Mouse (Mus musculus): ENCODE measurements around the gene Vtn. TPM values are rescaled to one million over a fixed set of nuclear protein-coding genes. Genes with fewer than 3 reads are reported as not detected.
A peak's percentile ranks its signal among the peaks of the same experiment; 100 is the strongest.

Gene Vtn
- polyA plus RNA-seq, 1 experiment from 2014 or later, result 137 TPM

DNA sequence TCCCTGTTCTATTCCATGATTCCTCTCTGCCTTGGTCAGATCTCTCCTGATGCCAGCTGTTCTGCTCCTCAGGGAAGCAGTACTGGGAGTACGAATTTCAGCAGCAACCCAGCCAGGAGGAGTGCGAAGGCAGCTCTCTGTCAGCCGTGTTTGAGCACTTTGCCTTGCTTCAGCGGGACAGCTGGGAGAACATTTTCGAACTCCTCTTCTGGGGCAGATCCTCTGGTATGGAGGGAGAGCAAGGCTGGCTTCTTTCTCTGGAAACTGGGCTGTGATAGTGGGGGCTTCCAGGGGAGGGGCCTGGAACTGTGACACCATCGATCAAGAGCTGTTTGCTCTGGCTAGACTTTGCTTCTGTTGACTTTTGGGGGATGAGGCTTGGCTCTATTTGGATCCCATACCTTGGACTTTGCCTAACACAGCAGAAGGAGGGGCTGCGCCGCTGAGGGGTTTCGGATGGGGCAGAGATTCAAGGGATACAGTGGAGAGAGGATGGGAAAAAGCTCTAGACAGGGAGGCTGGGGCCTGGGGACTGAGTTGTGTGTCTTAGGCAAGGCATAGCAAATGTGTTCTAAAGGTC lies 1.8 kb downstream of the Vtn start:
- Histone ChIP-seq H3K27ac (no peak overlapping the region), H3K4me1 (peaks cover 20% of the 10 kb centered on the region), H3K36me3 (replicated peaks) (0 out of 2 replicates have a peak, but pooled peaks cover 3% of the 10 kb centered on the region), H3K27me3 (replicated peaks) (peaks cover 6% of the 10 kb centered on the region; the same call in 1 of the 2 replicates), H3K4me2 (no peak overlapping the region; the same call in 1 of the 2 replicates), H3K4me3 (no peak overlapping the region), H3K9ac (no peak overlapping the region), H3K9me3 (no peaks in the 10 kb centered on the region)
- 76% methylated on average over 9 of the region's 9 CpGs for WGBS
- no peak for ATAC-seq (replicated peaks)

DNA sequence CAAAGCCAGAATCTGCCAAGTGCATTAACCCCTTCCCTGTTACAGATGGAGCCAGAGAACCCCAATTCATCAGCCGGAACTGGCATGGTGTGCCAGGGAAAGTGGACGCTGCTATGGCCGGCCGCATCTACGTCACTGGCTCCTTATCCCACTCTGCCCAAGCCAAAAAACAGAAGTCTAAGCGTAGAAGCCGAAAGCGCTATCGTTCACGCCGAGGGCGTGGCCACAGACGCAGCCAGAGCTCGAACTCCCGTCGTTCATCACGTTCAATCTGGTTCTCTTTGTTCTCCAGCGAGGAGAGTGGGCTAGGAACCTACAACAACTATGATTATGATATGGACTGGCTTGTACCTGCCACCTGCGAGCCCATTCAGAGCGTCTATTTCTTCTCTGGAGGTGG lies 2.6 kb downstream of the Vtn start:
- no peak overlapping the region for H3K4me2 ChIP-seq
- WGBS, result 85% methylated on average over 20 of the region's 20 CpGs
- no peak overlapping the region for H3K9ac ChIP-seq

DNA sequence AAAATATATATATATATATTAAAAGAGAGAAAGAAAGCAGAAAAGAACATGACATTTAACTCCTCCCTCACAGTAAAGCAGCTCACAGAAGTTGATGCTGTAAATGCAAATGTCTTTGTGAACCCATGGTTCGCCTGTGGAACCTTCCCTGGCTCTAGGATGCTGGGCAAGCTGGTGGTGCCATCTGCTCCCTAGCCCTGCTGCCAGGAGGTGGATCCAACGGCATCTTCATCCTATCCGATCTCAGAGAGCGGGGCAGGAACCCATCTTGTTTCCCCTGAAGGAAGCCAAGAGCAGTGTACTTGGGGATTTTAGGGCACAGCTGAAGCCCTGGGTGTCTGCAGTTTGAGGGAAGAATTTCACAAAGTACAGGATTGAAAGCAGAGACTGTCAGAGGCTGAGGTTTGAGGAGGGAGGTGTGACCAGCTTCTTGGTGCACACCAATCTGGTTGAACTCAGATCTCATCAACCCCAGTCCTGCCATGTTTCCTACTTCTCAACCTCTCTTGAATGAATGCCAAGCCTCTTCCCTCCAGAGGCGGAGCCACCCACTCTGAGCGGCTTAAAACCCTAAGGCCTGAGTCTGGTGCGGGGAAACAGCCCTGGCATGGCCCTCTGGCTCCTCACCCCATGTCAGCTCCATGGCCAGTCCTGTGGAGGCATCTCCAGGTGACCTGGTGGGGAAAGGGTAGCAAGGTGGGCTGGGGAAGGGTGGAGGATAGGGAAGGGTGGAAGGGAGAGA lies 4.2 kb downstream of the Vtn start, which contains the start of gene Sebox:
Gene Sebox (plus strand): TSS at position 539 of the 742 bp plus-strand sequence.
- H3K4me1 ChIP-seq, result peaks cover 6% of the 10 kb centered on the region; the same call in 1 of the 2 replicates
- peaks cover 14% of the 10 kb centered on the region for H3K36me3 ChIP-seq (replicated peaks)
- H3K9me3 ChIP-seq, result no peaks in the 10 kb centered on the region
- no peak within 1 kb of the TSS for H3K4me3 ChIP-seq
- H3K4me2 ChIP-seq, result no peak within 1 kb of the TSS
- no peak for ATAC-seq (replicated peaks)
- WGBS, result 66% methylated on average over 7 of the region's 7 CpGs
- peaks cover 6% of the 10 kb centered on the region; the same call in 1 of the 2 replicates for H3K27me3 ChIP-seq (replicated peaks)
- H3K27ac ChIP-seq, result no peak within 1 kb of the TSS
- H3K9ac ChIP-seq, result no peak within 1 kb of the TSS

More for the DNA sequence above, 2.6 kb downstream of the Vtn start:
- Histone ChIP-seq H3K27me3 (replicated peaks) (peaks cover 6% of the 10 kb centered on the region; the same call in 1 of the 2 replicates), H3K27ac (no peak overlapping the region), H3K4me1 (peaks cover 12% of the 10 kb centered on the region), H3K9me3 (no peaks in the 10 kb centered on the region), H3K36me3 (replicated peaks) (peaks cover 5% of the 10 kb centered on the region; the same call in 1 of the 2 replicates), H3K4me3 (no peak overlapping the region)
- ATAC-seq (replicated peaks), result no peak

DNA sequence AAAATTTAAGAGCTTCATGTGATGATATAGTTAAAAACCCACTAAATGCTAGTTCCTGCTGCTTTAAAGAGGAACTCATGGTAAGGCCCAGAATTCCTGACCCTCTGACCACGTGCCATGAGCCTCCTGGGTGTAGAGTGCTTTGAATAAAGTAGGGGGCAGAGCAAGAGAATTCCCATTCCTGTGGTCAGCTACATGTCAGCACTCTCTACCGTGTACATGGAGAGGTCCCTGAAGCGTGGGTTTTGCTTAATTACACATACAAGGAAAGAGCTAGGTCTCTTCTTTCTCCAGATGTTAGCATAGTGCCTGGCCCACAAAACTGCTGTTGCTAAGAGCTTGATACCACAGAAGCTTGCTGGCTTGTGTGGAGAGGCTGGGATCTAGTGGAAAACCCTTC lies 6.5 kb downstream of the Vtn start:
- Histone ChIP-seq H3K27me3 (replicated peaks) (peaks cover 6% of the 10 kb centered on the region; the same call in 1 of the 2 replicates), H3K27ac (no peak overlapping the region), H3K9ac (no peak overlapping the region), H3K4me1 (no peaks in the 10 kb centered on the region), H3K9me3 (no peaks in the 10 kb centered on the region), H3K4me2 (no peak overlapping the region), H3K4me3 (no peak overlapping the region), H3K36me3 (replicated peaks) (peaks cover 16% of the 10 kb centered on the region)
- 85% methylated on average over 3 of the region's 3 CpGs for WGBS
- no peak for ATAC-seq (replicated peaks)

DNA sequence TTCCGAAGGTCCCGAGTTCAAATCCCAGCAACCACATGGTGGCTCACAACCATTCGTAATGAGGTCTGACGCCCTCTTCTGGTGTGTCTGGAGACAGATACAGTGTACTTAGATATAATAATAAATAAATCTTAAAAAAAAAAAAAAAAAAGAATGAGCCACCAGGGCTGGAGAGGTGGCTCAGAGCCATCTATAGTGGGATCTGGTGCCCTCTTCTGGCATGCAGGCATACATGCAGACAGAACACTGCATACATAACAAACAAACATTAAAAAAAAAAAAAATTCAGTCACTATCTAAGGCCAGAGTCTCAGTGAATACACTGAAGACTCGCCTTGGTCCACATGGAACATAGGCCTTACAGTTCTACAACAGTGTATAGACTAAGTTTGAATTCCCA lies 10.3 kb downstream of the Vtn start:
- peaks cover 22% of the 10 kb centered on the region for H3K4me1 ChIP-seq
- H3K9ac ChIP-seq, result no peak overlapping the region
- H3K27ac ChIP-seq, result no peak overlapping the region
- no peak overlapping the region for H3K4me3 ChIP-seq
- H3K36me3 ChIP-seq (replicated peaks), result peaks cover 16% of the 10 kb centered on the region
- H3K27me3 ChIP-seq (replicated peaks), result no peaks in the 10 kb centered on the region
- 84% methylated on average over 5 of the region's 5 CpGs for WGBS
- H3K4me2 ChIP-seq, result no peak overlapping the region
- no peak for ATAC-seq (replicated peaks)
- no peaks in the 10 kb centered on the region for H3K9me3 ChIP-seq

DNA sequence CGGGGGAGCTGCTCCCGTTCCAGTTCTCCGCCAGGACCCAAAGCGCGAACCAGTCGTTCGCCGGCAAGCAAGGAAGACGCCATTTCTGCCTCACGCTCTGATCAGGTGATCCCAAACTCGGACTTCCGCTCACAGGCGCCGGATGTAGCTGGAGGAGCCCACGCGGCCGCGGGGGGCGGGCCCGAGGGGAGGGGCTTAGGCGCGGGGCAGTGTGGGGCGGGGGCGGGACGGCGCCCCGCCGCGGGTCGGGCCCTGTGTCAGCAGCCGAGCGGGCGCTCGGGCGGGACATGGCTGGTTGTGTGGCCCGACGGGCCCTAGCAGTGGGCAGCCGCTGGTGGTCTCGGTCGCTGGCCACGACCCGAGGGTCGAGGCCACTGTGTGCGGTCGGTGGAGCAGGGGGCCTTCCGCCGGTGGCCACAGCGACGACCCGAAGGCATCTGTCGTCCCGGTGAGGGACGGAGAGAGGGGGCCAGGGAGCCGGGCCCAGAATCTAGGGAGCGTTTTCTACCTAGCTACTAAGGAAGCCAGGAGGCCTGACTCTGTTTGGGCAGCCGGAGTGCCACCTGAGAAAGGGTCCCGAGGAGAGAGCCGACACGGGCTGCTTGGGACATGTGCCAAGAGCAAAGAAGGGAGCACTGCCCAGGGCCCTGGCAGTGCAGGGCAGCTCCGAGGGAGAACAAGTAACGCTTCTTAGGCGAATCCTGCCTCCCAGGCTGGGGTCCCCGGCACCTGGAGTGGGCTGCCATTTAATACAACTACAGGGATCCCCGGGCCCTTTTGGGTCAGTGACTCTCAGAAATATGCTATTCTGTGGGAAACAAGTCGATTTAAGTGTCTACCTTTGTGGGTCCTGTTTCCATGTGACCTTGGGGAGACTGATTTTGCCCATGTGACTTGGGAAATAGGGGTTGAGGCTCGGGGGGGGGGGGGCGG lies 13.4 kb downstream of the Vtn start, which contains the start of the genes Tmem199 and Poldip2:
Gene Tmem199 (minus strand): TSS at position 148 of the 933 bp plus-strand sequence.
Gene Poldip2 (plus strand): TSS at position 169 of the 933 bp plus-strand sequence.
- Histone ChIP-seq H3K36me3 (replicated peaks) (peaks cover 15% of the 10 kb centered on the region), H3K9me3 (no peaks in the 10 kb centered on the region), H3K4me2 (peak within 1 kb of the TSS; percentile 98), H3K27ac (peak within 1 kb of the TSS; percentile 87), H3K4me3 (peak within 1 kb of the TSS; percentile 95), H3K9ac (peak within 1 kb of the TSS; percentile 97), H3K27me3 (replicated peaks) (no peaks in the 10 kb centered on the region), H3K4me1 (peaks cover 22% of the 10 kb centered on the region)
- under 1% methylated on average over 66 of the region's 67 CpGs for WGBS
- ATAC-seq (replicated peaks), result peak; percentile 96

DNA sequence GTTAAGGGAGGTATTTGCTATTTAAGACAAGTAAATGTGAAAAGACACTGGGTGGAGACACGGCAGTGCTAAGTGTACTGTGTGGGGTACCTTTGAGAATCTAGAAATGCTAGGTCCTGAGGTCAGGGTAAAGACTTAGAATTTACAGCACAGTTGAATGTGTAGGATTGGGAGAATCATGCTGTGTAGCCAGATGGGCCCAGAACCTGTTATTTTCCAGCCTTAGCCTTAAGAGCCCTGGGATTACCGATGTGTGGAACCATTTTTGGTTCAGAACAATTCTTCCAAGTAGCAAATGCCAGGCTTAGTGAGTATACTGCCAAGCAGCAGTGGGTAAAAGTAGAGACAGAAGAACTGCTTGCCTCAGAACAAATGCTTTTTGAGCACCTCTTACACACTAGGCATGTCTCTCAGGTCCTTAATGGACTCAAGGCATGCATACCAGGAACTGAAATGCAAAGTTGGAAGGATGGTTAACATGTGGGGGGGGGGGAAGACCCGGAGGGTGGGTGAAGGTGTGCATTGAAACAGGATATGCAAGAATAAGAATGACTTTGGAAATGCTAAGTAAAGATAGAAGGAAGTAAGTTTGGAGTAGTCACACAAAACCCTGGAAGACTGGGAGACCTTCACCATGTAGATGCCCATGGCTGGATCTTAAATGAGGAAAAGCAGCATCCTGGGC lies 14.4 kb downstream of the Vtn start:
- Histone ChIP-seq H3K4me2 (peak overlapping the region; percentile 98), H3K36me3 (replicated peaks) (peaks cover 16% of the 10 kb centered on the region), H3K4me1 (peaks cover 22% of the 10 kb centered on the region), H3K9me3 (no peaks in the 10 kb centered on the region), H3K4me3 (peak overlapping the region; percentile 95), H3K27me3 (replicated peaks) (no peaks in the 10 kb centered on the region), H3K27ac (no peak overlapping the region), H3K9ac (peak overlapping the region; percentile 97)
- WGBS, result 73% methylated on average over 3 of the region's 3 CpGs
- ATAC-seq (replicated peaks), result no peak

DNA sequence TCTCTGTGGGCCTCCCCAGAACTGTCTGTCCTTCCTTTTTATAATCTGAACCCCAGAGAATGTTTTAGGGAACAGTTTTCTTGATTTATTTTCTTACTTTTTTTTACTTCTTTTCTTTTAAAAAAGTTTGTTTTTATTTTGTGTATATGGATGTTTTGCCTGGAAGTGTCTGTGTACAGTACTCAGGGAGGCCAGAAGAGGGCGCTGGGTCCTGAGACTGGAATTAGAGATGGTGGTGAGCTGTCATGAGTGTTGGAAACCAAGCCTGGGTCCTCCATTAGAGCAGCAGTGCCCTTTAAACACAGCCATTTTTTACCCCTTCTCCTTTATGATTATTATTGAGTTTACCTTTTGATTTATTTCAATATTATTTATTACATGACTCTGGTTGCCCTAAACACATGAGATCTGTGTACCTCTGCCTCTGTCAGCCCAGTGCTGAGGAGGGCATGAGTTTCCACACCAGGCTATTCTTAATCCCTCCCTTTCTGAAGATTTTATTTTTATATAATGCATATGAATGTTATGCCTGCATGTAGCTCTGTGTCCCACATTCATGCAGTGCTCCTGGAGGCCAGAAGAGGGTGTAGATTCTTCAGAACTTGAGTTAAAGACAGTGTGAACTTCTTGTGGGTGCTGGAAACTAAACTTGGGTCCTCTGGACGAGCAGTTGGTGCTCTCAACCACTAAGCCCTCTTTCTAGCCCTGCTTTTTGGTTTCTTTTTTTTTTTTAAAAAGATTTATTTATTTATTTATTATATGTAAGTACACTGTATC lies 16.8 kb downstream of the Vtn start:
- Histone ChIP-seq H3K4me2 (no peak overlapping the region), H3K4me3 (no peak overlapping the region), H3K27ac (no peak overlapping the region), H3K9ac (no peak overlapping the region), H3K9me3 (no peaks in the 10 kb centered on the region), H3K36me3 (replicated peaks) (peaks cover 32% of the 10 kb centered on the region; the same call in 1 of the 2 replicates), H3K27me3 (replicated peaks) (no peaks in the 10 kb centered on the region), H3K4me1 (peaks cover 22% of the 10 kb centered on the region)
- ATAC-seq (replicated peaks), result no peak
- WGBS, result 62% methylated on average over 2 of the region's 2 CpGs

DNA sequence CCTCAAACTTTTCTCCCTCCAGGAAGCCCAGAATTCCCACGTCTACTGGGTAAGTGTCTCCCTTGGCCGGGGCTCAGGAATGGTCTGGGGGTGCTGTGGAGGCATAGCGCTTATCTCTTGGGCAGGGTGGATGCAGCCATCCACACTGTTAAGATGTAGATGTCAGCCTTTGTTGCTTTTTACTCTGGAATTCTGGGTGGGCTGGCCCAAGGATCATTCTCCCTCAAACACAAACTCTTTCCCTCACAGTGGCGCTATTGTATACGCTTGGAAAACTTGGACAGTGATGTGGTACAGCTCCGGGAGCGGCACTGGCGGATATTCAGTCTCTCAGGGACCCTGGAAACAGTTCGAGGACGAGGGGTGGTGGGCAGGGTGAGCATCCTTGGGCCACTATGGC lies 20.0 kb downstream of the Vtn start:
- H3K9me3 ChIP-seq, result no peaks in the 10 kb centered on the region
- peaks cover under 1% of the 10 kb centered on the region; the same call in 1 of the 2 replicates for H3K4me1 ChIP-seq
- peaks cover 42% of the 10 kb centered on the region; the same call in 1 of the 2 replicates for H3K36me3 ChIP-seq (replicated peaks)
- H3K4me2 ChIP-seq, result no peak overlapping the region
- no peak overlapping the region for H3K4me3 ChIP-seq
- no peak for ATAC-seq (replicated peaks)
- no peak overlapping the region for H3K9ac ChIP-seq
- H3K27me3 ChIP-seq (replicated peaks), result no peaks in the 10 kb centered on the region
- H3K27ac ChIP-seq, result no peak overlapping the region
- 87% methylated on average over 10 of the region's 10 CpGs for WGBS

DNA sequence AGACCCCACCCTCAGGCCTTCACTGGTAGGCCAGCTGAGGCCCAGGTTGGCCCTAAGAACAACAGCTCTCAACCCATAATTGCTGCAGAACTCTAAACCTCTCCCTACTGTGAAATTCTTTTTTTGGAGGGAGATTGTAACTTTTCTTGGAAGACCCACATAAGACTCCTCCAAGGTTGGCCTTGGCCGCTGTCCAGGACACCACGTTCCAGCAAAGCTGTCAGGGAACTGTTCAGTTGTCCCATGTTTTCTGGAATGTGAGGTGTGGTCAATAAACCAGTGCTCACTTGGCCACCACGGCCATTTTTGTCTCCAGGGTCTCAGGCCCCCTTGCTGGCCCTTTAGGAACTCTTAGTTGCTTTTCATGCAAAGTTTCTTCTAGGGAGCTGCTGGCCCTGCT lies 23.0 kb downstream of the Vtn start:
- Histone ChIP-seq H3K4me2 (no peak overlapping the region), H3K4me3 (no peak overlapping the region), H3K9ac (no peak overlapping the region), H3K27me3 (replicated peaks) (no peaks in the 10 kb centered on the region), H3K9me3 (no peaks in the 10 kb centered on the region), H3K36me3 (replicated peaks) (peaks cover 53% of the 10 kb centered on the region; the same call in 1 of the 2 replicates), H3K27ac (no peak overlapping the region), H3K4me1 (no peaks in the 10 kb centered on the region)
- WGBS, result 91% methylated on average over 3 of the region's 3 CpGs
- ATAC-seq (replicated peaks), result no peak

DNA sequence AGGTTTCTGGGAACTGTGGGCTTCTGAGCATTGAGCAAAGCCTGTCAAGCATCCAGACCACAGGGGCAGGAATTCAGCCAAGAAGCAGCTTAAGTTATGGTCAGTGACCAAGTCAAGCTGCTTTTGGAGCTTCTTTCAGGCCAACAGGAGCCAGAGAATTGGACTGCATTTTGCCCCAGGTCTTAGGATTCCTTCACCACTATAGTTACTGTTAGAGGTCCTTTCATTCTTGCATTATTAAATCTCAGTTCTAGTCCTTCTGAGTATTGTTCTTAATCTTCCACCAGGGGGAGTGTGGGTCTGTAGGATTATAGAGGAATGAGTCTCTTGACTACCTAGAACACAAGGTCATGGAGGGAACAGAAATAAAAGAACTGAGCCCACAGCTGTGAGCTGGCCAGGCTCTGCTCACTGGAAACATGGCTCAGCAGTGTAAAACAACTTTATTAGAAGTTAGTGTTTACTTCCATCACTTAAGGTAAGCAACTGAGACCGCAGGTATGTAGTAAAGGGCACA lies 23.6 kb downstream of the Vtn start:
- no peaks in the 10 kb centered on the region for H3K27me3 ChIP-seq (replicated peaks)
- H3K9me3 ChIP-seq, result no peaks in the 10 kb centered on the region
- H3K27ac ChIP-seq, result no peak overlapping the region
- no peaks in the 10 kb centered on the region for H3K4me1 ChIP-seq
- no peak overlapping the region for H3K4me3 ChIP-seq
- 97% methylated on average over 1 of the region's 1 CpGs for WGBS
- H3K36me3 ChIP-seq (replicated peaks), result peaks cover 56% of the 10 kb centered on the region; the same call in 1 of the 2 replicates
- ATAC-seq (replicated peaks), result no peak
- no peak overlapping the region for H3K9ac ChIP-seq
- no peak overlapping the region for H3K4me2 ChIP-seq

Data from midbrain, embryonic 15.5 days (tissue).